Mouse (Mus musculus): Measurements from ENCODE around the gene Fam19a2.

Fam19a2 gene

GRCm38 (mm10) chr10:123263876-123264309 lies at the start of gene Fam19a2:
Gene Fam19a2, plus strand, starts transcription at chr10:123263996.
- DNase-seq (ENCODE audit: extremely low read depth, insufficient read length, low spot score), result peak; percentile 27

GRCm38 (mm10) chr10:123222785-123223184 lies 41.0 kb upstream of the Fam19a2 start:
- DNase-seq (ENCODE audit: extremely low read depth, insufficient read length, low spot score), result no peak

GRCm38 (mm10) chr10:123229420-123229819 lies 34.4 kb upstream of the Fam19a2 start:
- DNase-seq (ENCODE audit: extremely low read depth, insufficient read length, low spot score), result no peak

- no peak for DNase-seq (ENCODE audit: extremely low read depth, insufficient read length, low spot score)
Measured at GRCm38 (mm10) chr10:123248063-123248462, 15.7 kb upstream of the Fam19a2 start.

GRCm38 (mm10) chr10:123251904-123252303 lies 11.9 kb upstream of the Fam19a2 start:
- no peak for DNase-seq (ENCODE audit: extremely low read depth, insufficient read length, low spot score)

GRCm38 (mm10) chr10:123254299-123254698 lies 9.5 kb upstream of the Fam19a2 start:
- DNase-seq (ENCODE audit: extremely low read depth, insufficient read length, low spot score), result no peak

- no peak for DNase-seq (ENCODE audit: extremely low read depth, insufficient read length, low spot score)
Measured at GRCm38 (mm10) chr10:123255674-123256348, 8.0 kb upstream of the Fam19a2 start.

- DNase-seq (ENCODE audit: extremely low read depth, insufficient read length, low spot score), result no peak
Measured at GRCm38 (mm10) chr10:123264461-123265191, 830 bp downstream of the Fam19a2 start.

- DNase-seq (ENCODE audit: extremely low read depth, insufficient read length, low spot score), result no peak
Measured at GRCm38 (mm10) chr10:123265241-123265790, 1.5 kb downstream of the Fam19a2 start.

GRCm38 (mm10) chr10:123268568-123268967 lies 4.8 kb downstream of the Fam19a2 start:
- peak; percentile 57 for DNase-seq (ENCODE audit: extremely low read depth, insufficient read length, low spot score)

GRCm38 (mm10) chr10:123274554-123274953 lies 10.8 kb downstream of the Fam19a2 start:
- no peak for DNase-seq (ENCODE audit: extremely low read depth, insufficient read length, low spot score)

GRCm38 (mm10) chr10:123307300-123307699 lies 43.5 kb downstream of the Fam19a2 start:
- DNase-seq (ENCODE audit: extremely low read depth, insufficient read length, low spot score), result no peak

GRCm38 (mm10) chr10:123326271-123326670 lies 62.5 kb downstream of the Fam19a2 start:
- no peak for DNase-seq (ENCODE audit: extremely low read depth, insufficient read length, low spot score)

GRCm38 (mm10) chr10:123341280-123341679 lies 77.5 kb downstream of the Fam19a2 start:
- DNase-seq (ENCODE audit: extremely low read depth, insufficient read length, low spot score), result no peak

- no peak for DNase-seq (ENCODE audit: extremely low read depth, insufficient read length, low spot score)
Measured at GRCm38 (mm10) chr10:123342591-123343236, 78.9 kb downstream of the Fam19a2 start.

- DNase-seq (ENCODE audit: extremely low read depth, insufficient read length, low spot score), result no peak
Measured at GRCm38 (mm10) chr10:123346301-123346700, 82.5 kb downstream of the Fam19a2 start.

GRCm38 (mm10) chr10:123353667-123354066 lies 89.9 kb downstream of the Fam19a2 start:
- DNase-seq (ENCODE audit: extremely low read depth, insufficient read length, low spot score), result no peak

GRCm38 (mm10) chr10:123357010-123357409 lies 93.2 kb downstream of the Fam19a2 start:
- DNase-seq (ENCODE audit: extremely low read depth, insufficient read length, low spot score), result no peak

GRCm38 (mm10) chr10:123360492-123360891 lies 96.7 kb downstream of the Fam19a2 start:
- DNase-seq (ENCODE audit: extremely low read depth, insufficient read length, low spot score), result no peak

- no peak for DNase-seq (ENCODE audit: extremely low read depth, insufficient read length, low spot score)
Measured at GRCm38 (mm10) chr10:123364628-123365027, 100.8 kb downstream of the Fam19a2 start.

- DNase-seq (ENCODE audit: extremely low read depth, insufficient read length, low spot score), result no peak
Measured at GRCm38 (mm10) chr10:123367152-123367864, 103.5 kb downstream of the Fam19a2 start.

All from 3134 (cell line).